Mouse (Mus musculus): ENCODE measurements around the gene Bcl2l1. TPM values are rescaled to one million over a fixed set of nuclear protein-coding genes. Genes with fewer than 3 reads are reported as not detected.

The Bcl2l1 gene
- polyA plus RNA-seq, 1 experiment from 2014 or later: 125 TPM

DNA sequence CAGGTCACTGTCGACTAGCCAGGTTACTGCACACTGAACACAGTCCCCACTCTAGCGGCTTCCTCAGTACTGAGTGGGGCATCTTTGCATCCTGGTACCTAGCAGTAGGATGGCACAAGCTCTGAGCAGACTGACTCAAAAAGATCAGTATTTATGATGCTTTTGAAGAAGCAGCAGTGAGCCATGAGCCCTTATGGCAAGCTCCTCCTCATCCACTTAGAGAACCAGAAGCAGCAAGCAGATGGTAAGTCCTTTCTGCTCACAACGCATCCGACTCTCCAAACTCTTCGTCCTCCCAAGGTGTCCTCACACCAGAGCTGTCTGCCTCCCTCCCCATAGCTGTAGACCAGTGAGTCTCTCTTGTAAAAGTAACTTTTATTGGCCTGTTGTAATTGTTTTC lies 48.3 kb downstream of the Bcl2l1 start:
- Histone ChIP-seq H3K9me3 (replicated peaks) (no peaks in the 10 kb centered on the region), H3K4me1 (peaks cover 17% of the 10 kb centered on the region), H3K36me3 (peaks cover 20% of the 10 kb centered on the region), H3K9ac (replicated peaks) (no peak overlapping the region), H3K27ac (replicated peaks) (no peak overlapping the region), H3K4me3 (replicated peaks) (no peak overlapping the region), H3K4me2 (no peak overlapping the region), H3K27me3 (replicated peaks) (no peaks in the 10 kb centered on the region)
- WGBS: 94% methylated on average over 5 of the region's 5 CpGs
- ATAC-seq (ENCODE audit: low FRiP score): no peak

DNA sequence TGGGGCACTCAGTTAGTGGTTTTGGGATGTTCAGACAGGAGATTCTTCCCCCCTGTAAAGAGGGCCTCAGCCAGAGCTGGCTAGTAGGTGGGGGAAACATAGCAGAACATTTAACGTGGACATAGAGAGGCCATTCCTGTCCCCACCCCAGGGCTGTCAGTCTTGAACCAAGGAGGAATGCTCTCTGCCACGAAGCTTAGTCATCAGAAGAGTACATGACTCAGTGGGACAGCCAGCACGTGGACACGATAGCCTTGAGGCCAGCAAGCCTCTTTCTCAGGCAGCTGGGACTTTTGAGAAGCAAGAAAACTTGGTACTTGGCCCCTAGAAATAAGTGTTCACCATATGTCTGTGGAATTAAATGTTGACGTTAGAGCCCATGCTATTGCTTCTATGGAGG lies 48.9 kb downstream of the Bcl2l1 start:
- H3K9ac ChIP-seq (replicated peaks): no peak overlapping the region
- H3K4me1 ChIP-seq: peaks cover 17% of the 10 kb centered on the region
- peaks cover 20% of the 10 kb centered on the region for H3K36me3 ChIP-seq
- no peaks in the 10 kb centered on the region for H3K27me3 ChIP-seq (replicated peaks)
- no peak for ATAC-seq (ENCODE audit: low FRiP score)
- no peak overlapping the region for H3K4me2 ChIP-seq
- no peak overlapping the region for H3K27ac ChIP-seq (replicated peaks)
- no peaks in the 10 kb centered on the region for H3K9me3 ChIP-seq (replicated peaks)
- 91% methylated on average over 5 of the region's 5 CpGs for WGBS
- no peak overlapping the region for H3K4me3 ChIP-seq (replicated peaks)

DNA sequence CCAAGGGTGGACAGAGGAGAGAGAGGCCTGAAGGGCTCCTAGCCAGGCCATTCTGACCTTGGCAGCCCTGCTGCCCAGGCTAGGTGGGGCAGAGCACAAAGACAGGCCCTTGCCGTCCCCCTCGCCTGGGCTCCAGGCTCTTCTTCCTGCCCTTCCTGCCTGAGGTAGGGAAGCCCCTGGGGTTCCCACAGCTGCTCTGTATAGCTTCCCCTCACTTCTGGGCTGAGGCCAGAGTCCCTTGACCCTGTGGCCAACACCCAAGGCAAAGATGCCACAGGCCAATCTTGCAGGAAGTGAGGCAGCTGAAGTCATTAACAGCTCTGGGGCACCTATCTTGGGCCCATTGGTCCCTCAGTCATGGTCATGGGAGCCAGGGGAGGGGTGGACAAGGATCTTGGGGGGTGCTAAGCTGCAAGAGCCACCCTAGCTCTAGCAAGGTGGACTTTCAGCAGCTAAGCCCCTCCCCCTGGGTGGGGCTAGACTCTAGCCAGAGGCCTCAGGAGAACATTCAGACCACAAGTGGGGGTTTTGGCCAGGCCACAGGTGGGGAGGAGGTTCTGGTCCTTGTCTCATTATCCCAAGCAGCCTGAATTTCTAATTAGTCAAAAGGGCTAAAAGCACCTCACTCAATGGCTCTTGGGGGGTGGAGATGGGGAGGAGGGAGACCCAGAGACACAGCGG lies 50.4 kb downstream of the Bcl2l1 start:
- Histone ChIP-seq H3K27me3 (replicated peaks) (no peaks in the 10 kb centered on the region), H3K4me3 (replicated peaks) (no peak overlapping the region), H3K27ac (replicated peaks) (no peak overlapping the region), H3K4me1 (peaks cover 16% of the 10 kb centered on the region), H3K9me3 (replicated peaks) (no peaks in the 10 kb centered on the region), H3K4me2 (no peak overlapping the region), H3K36me3 (peaks cover 20% of the 10 kb centered on the region), H3K9ac (replicated peaks) (no peak overlapping the region)
- WGBS: 76% methylated on average over 3 of the region's 3 CpGs
- no peak for ATAC-seq (ENCODE audit: low FRiP score)

DNA sequence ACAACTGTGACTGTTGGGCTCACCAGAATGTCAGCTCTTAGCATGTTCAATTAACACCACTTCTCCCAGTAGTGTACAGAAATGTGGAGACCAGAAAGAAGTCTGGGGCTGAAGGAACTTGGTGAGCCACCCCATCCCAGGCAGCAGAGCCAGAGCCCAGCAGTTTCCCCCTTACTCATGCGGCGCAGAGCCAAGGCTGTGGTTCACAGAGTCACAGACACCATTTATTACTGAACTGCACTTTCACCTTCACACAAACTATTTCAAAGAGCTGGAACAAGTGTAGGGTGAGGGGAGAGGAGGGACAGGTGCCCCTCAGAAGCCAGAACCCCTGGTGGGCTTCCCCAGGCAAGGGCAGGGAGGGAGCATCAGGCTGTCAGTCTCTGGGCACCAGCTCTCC lies 51.1 kb downstream of the Bcl2l1 start:
- H3K4me3 ChIP-seq (replicated peaks): no peak overlapping the region
- peaks cover 9% of the 10 kb centered on the region for H3K4me1 ChIP-seq
- no peak overlapping the region for H3K4me2 ChIP-seq
- H3K27ac ChIP-seq (replicated peaks): no peak overlapping the region
- no peaks in the 10 kb centered on the region for H3K27me3 ChIP-seq (replicated peaks)
- H3K9me3 ChIP-seq (replicated peaks): no peaks in the 10 kb centered on the region
- H3K9ac ChIP-seq (replicated peaks): no peak overlapping the region
- no peak for ATAC-seq (ENCODE audit: low FRiP score)
- peaks cover 20% of the 10 kb centered on the region for H3K36me3 ChIP-seq
- WGBS: 97% methylated on average over 2 of the region's 2 CpGs

DNA sequence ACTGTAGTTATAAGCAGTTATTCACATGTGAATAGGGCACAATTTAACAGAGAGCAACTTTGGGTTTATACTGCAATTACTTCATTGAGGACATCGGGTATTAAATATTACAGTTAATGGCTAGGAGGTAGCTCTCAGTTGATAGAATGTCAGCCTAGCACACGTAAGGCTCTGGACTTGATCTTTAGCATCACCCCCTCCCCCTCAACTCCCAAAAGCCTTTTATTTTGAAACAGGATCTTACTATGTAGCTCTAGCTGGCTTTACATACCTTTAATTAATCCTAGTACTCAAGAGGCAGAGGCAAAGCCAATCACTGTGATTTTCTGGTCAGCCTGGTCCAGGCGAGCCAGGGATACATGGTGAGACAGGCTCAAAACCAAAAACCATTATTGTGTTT lies 54.4 kb downstream of the Bcl2l1 start:
- H3K9me3 ChIP-seq (replicated peaks): no peaks in the 10 kb centered on the region
- no peak overlapping the region for H3K27ac ChIP-seq (replicated peaks)
- peaks cover 20% of the 10 kb centered on the region for H3K36me3 ChIP-seq
- no peak overlapping the region for H3K9ac ChIP-seq (replicated peaks)
- no peaks in the 10 kb centered on the region for H3K27me3 ChIP-seq (replicated peaks)
- 95% methylated on average over 3 of the region's 3 CpGs for WGBS
- no peak for ATAC-seq (ENCODE audit: low FRiP score)
- H3K4me2 ChIP-seq: no peak overlapping the region
- no peak overlapping the region for H3K4me3 ChIP-seq (replicated peaks)
- no peaks in the 10 kb centered on the region for H3K4me1 ChIP-seq

DNA sequence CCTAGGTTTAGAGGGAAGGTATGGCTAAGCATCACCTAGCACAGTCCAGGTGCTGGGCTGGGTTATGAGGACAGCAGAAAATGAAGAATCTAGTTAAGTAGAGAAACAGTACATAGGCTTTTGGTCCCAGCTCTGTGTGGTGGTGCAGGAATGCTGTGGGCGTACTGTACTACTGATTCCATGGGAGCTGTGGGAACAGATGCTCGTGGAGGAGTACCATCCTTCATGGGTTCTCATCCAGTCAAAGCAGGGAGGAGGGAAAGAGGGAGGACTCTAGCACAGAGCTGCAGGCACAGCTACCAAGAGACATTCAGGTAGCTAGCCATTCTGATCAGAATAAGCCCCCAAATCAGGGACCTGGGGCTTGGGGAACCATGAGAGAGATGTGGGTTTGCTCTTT lies 55.1 kb downstream of the Bcl2l1 start:
- H3K27me3 ChIP-seq (replicated peaks): no peaks in the 10 kb centered on the region
- H3K9me3 ChIP-seq (replicated peaks): no peaks in the 10 kb centered on the region
- H3K4me2 ChIP-seq: no peak overlapping the region
- no peaks in the 10 kb centered on the region for H3K4me1 ChIP-seq
- H3K4me3 ChIP-seq (replicated peaks): no peak overlapping the region
- no peak overlapping the region for H3K9ac ChIP-seq (replicated peaks)
- peaks cover 14% of the 10 kb centered on the region for H3K36me3 ChIP-seq
- ATAC-seq (ENCODE audit: low FRiP score): no peak
- 87% methylated on average over 2 of the region's 2 CpGs for WGBS
- no peak overlapping the region for H3K27ac ChIP-seq (replicated peaks)

DNA sequence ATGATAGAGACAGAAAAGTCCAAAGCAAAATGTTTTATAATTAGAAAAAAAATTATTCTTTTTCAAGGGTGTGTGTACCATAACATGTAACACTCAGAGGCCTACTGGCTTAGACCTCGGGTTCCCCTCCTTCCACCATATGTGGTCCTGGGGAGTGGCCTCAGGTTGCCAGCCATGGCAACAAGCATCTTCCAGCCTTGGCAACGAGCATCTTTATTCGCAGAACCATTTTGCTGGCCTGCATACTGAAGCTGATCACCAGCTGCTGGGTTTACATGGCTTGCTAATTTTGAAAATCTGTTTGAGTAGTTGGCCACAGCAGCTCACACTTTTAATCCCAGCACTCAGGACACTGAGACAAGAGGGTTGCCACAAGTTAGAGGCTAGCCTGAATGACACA lies 55.5 kb downstream of the Bcl2l1 start:
- H3K36me3 ChIP-seq: peaks cover 10% of the 10 kb centered on the region
- no peaks in the 10 kb centered on the region for H3K27me3 ChIP-seq (replicated peaks)
- H3K9me3 ChIP-seq (replicated peaks): no peaks in the 10 kb centered on the region
- no peak overlapping the region for H3K4me2 ChIP-seq
- no peak overlapping the region for H3K9ac ChIP-seq (replicated peaks)
- no peak for ATAC-seq (ENCODE audit: low FRiP score)
- no peak overlapping the region for H3K4me3 ChIP-seq (replicated peaks)
- 77% methylated on average over 3 of the region's 3 CpGs for WGBS
- H3K27ac ChIP-seq (replicated peaks): no peak overlapping the region
- no peaks in the 10 kb centered on the region for H3K4me1 ChIP-seq

DNA sequence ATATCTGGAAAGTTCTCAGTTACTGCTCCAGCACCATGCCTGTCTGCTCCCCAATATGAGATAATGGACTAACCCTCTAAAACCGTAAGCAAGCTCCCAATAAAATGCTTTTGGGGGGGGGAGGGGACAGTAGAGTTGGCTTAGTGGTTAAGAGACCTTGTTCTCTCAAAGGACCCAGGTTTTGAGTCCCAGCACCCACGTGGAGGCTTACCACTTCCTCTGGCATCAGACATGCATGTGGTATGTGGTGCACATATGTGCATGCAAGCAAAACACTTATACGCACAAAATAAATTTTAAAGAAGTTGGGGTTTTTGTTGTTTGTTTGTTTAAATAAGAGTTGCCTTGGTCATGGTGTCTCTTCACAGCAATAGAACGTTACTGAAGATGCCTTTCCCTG lies 56.2 kb downstream of the Bcl2l1 start:
- H3K36me3 ChIP-seq: peaks cover 4% of the 10 kb centered on the region
- no peaks in the 10 kb centered on the region for H3K27me3 ChIP-seq (replicated peaks)
- no peaks in the 10 kb centered on the region for H3K9me3 ChIP-seq (replicated peaks)
- WGBS: 82% methylated on average over 4 of the region's 4 CpGs
- H3K27ac ChIP-seq (replicated peaks): no peak overlapping the region
- no peak overlapping the region for H3K4me3 ChIP-seq (replicated peaks)
- ATAC-seq (ENCODE audit: low FRiP score): no peak
- no peaks in the 10 kb centered on the region for H3K4me1 ChIP-seq
- no peak overlapping the region for H3K9ac ChIP-seq (replicated peaks)
- no peak overlapping the region for H3K4me2 ChIP-seq

DNA sequence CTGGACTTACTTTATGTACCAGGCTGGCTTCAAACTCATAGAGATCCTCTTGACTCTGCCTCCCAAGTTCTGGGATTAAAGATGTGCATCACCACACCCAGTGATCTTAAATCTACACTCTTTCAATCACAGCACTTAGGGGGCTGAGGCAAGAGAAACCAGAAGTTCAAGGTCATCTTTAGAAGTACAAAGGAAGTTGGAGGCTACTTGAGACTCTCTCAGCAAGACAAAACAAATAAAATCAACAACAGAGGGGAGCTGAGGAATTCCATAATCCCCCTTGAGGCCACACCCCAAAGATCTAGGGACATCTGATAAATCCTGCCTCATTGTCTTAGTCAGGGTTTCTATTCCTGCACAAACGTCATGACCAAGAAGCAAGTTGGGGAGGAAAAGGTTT lies 59.3 kb downstream of the Bcl2l1 start:
- Histone ChIP-seq H3K4me1 (no peaks in the 10 kb centered on the region), H3K27ac (replicated peaks) (no peak overlapping the region), H3K36me3 (no peaks in the 10 kb centered on the region), H3K9me3 (replicated peaks) (no peaks in the 10 kb centered on the region), H3K4me2 (no peak overlapping the region), H3K27me3 (replicated peaks) (no peaks in the 10 kb centered on the region), H3K4me3 (replicated peaks) (no peak overlapping the region), H3K9ac (replicated peaks) (no peak overlapping the region)
- 36% methylated on average over 1 of the region's 1 CpGs for WGBS
- ATAC-seq (ENCODE audit: low FRiP score): no peak

DNA sequence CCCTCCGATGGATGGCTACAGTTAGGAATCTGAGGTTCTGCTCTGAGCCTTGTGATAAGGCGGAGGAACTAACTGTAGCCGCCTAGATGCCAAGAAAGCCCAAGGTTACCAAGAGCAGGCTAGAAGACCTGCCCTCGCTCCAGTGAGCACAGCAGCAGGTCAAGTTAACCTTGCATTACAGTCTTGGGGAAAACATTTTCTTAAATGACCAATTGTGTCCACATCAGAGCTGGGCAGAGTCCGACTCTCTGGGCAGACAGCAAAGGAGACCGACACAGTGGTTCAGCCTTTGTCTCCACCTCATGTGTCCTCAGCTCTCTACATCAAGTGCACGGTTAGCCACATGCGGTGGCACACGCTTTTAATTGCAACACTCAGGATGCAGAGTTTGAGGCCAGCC lies 60.0 kb downstream of the Bcl2l1 start:
- H3K36me3 ChIP-seq: no peaks in the 10 kb centered on the region
- no peak for ATAC-seq (ENCODE audit: low FRiP score)
- WGBS: 93% methylated on average over 9 of the region's 9 CpGs

DNA sequence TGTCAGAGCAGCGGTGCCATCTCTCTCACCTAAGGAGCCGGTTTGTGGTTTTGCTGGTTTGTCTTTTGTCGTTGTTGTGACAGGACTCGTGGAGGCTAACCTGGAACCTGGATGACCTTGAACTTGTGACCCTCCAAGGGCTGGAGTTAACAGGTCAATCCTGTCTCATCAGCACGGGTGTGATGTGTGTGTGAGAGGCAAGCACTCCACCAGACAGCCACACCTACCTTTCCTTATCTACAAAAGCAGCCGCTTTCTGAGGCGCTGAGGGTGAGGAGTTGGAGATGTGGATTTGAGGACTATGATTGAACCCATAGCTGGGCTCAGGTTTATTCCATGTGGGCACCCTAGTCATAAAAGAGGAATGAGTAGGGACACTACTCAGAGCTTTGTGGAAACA lies 61.9 kb downstream of the Bcl2l1 start:
- no peak for ATAC-seq (ENCODE audit: low FRiP score)
- H3K9ac ChIP-seq (replicated peaks): no peak overlapping the region
- no peak overlapping the region for H3K4me2 ChIP-seq
- no peak overlapping the region for H3K27ac ChIP-seq (replicated peaks)
- H3K36me3 ChIP-seq: no peaks in the 10 kb centered on the region
- no peaks in the 10 kb centered on the region for H3K9me3 ChIP-seq (replicated peaks)
- WGBS: 88% methylated on average over 7 of the region's 7 CpGs
- H3K27me3 ChIP-seq (replicated peaks): no peaks in the 10 kb centered on the region
- H3K4me3 ChIP-seq (replicated peaks): no peak overlapping the region
- peaks cover 7% of the 10 kb centered on the region for H3K4me1 ChIP-seq

More for the DNA sequence above, 60.0 kb downstream of the Bcl2l1 start:
- Histone ChIP-seq H3K9me3 (replicated peaks) (no peaks in the 10 kb centered on the region), H3K4me1 (no peaks in the 10 kb centered on the region; the same call in 1 of the 2 replicates), H3K27ac (replicated peaks) (no peak overlapping the region), H3K4me2 (no peak overlapping the region), H3K27me3 (replicated peaks) (no peaks in the 10 kb centered on the region), H3K9ac (replicated peaks) (no peak overlapping the region), H3K4me3 (replicated peaks) (no peak overlapping the region)

DNA sequence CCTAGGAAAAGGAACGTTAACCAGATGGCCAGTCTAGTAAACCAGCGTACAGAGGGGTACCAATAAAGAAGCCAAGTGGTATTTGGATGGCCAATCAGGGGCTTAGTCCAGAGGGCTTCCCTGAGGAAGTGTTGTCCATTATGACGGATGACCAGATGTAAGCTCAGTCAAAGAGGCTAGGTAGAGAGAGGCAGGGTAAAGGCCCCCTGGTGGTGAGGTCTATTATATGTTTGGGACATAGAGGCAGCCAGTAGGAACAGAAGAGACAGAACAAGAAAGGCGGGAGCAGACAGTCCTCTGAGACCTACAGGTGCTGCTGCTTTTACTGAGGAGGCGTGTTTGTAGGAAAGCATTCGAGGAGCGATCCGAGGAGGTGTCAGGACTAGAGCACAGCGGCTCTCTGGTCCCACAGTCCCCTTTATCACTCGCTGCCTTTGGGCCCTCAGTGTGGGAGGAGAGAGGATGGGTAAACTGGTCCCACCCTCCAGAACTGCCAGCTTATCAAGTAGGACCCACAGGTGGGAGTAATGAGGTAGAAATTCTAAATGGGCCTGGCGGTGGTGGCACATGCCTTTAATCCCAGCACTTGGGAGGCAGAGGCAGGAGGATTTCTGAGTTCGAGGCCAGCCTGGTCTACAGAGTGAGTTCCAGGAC lies 63.8 kb downstream of the Bcl2l1 start:
- H3K9me3 ChIP-seq (replicated peaks): no peaks in the 10 kb centered on the region
- WGBS: 56% methylated on average over 12 of the region's 12 CpGs
- H3K9ac ChIP-seq (replicated peaks): no peak overlapping the region
- H3K4me2 ChIP-seq: no peak overlapping the region
- no peaks in the 10 kb centered on the region for H3K27me3 ChIP-seq (replicated peaks)
- peaks cover 15% of the 10 kb centered on the region for H3K4me1 ChIP-seq
- H3K4me3 ChIP-seq (replicated peaks): no peak overlapping the region
- no peak for ATAC-seq (ENCODE audit: low FRiP score)
- H3K27ac ChIP-seq (replicated peaks): no peak overlapping the region
- H3K36me3 ChIP-seq: no peaks in the 10 kb centered on the region

Measured in neural tube, embryonic 15.5 days (tissue).